25 mouse cellular contexts compared by ENCODE assay signal in genomic region chr4:104999702-105000101, GRCm38 (mm10).
A peak's percentile ranks its signal among the peaks of the same experiment; 100 is the strongest.
DNase-seq lines count a peak whose midpoint lies in the region; ATAC-seq and TF ChIP-seq lines count a peak whose summit lies in the region.
"Had no signal": no experiment of that assay in that cellular context is flagged by ENCODE, and none has a peak within 500 bp of the region (broad histone marks: within the 10 kb centered on the region; RNA-seq: fewer than 3 reads in every experiment).

No protein-coding gene starts in this region.

- 41% methylated on average over 5 of the region's 5 CpGs for WGBS in kidney, adult 2 months
- WGBS in kidney, embryonic 16.5 days: 78% methylated on average over 5 of the region's 5 CpGs
- 22% methylated on average over 5 of the region's 5 CpGs for WGBS in liver, adult 2 months
- 58% methylated on average over 5 of the region's 5 CpGs for WGBS in liver, embryonic 12.5 days (ENCODE audit: insufficient replicate concordance)

- H3K9ac ChIP-seq in kidney, embryonic 16.5 days (replicated peaks; ENCODE audit: low read length): no peak overlapping the region
- H3K9ac ChIP-seq in liver, adult 2 months (ENCODE audit: low read depth, low read length): no peak overlapping the region
- H3K9ac ChIP-seq in liver, embryonic 12.5 days: no peak overlapping the region
- H3K9ac ChIP-seq: embryonic facial prominence, embryonic 12.5 days; embryonic facial prominence, embryonic 15.5 days; forebrain, postnatal 0 days; heart, embryonic 13.5 days; hindbrain, embryonic 12.5 days had no signal

- TF ChIP-seq POLR2A in kidney, adult 2 months (IDR thresholded peaks at IDR 0.05; ENCODE audit: low read depth, low read length): no peak
- no peak for TF ChIP-seq POLR2A in liver, adult 2 months (IDR thresholded peaks at IDR 0.05; ENCODE audit: extremely low read depth, insufficient read depth, low read length)

- no peak overlapping the region for H3K4me2 ChIP-seq in kidney, embryonic 16.5 days (replicated peaks; ENCODE audit: low read depth, low read length)
- H3K4me2 ChIP-seq in liver, embryonic 12.5 days: no peak overlapping the region
- H3K4me2 ChIP-seq: embryonic facial prominence, embryonic 12.5 days; embryonic facial prominence, embryonic 15.5 days; heart, embryonic 13.5 days; hindbrain, embryonic 12.5 days had no signal

- intact Hi-C loops in gastrocnemius, postnatal 36 days (cut with DNase I): no loop called here

- no peaks in the 10 kb centered on the region for H3K9me3 ChIP-seq in kidney, embryonic 16.5 days (ENCODE audit: low read length)
- no peaks in the 10 kb centered on the region for H3K9me3 ChIP-seq in liver, embryonic 12.5 days (replicated peaks)
- H3K9me3 ChIP-seq: embryonic facial prominence, embryonic 12.5 days; embryonic facial prominence, embryonic 15.5 days; heart, embryonic 10.5 days; heart, embryonic 13.5 days; hindbrain, embryonic 12.5 days had no signal

- H3K27ac ChIP-seq in kidney, adult 2 months (ENCODE audit: insufficient read depth, low read depth, low read length): no peak overlapping the region
- H3K27ac ChIP-seq in kidney, embryonic 16.5 days (ENCODE audit: low read length): no peak overlapping the region
- H3K27ac ChIP-seq in liver, adult 2 months (replicated peaks; ENCODE audit: insufficient read depth, low read depth, low read length): no peak overlapping the region
- H3K27ac ChIP-seq in liver, embryonic 12.5 days: no peak overlapping the region
- H3K27ac ChIP-seq: embryonic facial prominence, embryonic 12.5 days; embryonic facial prominence, embryonic 15.5 days; heart, adult 2 months; heart, embryonic 10.5 days; heart, embryonic 13.5 days; hindbrain, embryonic 12.5 days had no signal

- ATAC-seq in kidney, embryonic 16.5 days (ENCODE audit: low FRiP score, low TSS enrichment): no peak
- ATAC-seq in liver, embryonic 12.5 days: no peak
- ATAC-seq: forebrain, embryonic 14.5 days; forebrain, postnatal 0 days; hindbrain, embryonic 16.5 days; Patski had no signal

- H3K79me2 ChIP-seq in liver, adult 2 months (ENCODE audit: control insufficient read depth, insufficient read depth, low read length): no peaks in the 10 kb centered on the region

- H3K27me3 ChIP-seq in kidney, adult 2 months (replicated peaks; ENCODE audit: control insufficient read depth, insufficient read depth, low read length): no peaks in the 10 kb centered on the region
- H3K27me3 ChIP-seq in kidney, embryonic 16.5 days (ENCODE audit: insufficient read depth, low read length): no peaks in the 10 kb centered on the region
- no peaks in the 10 kb centered on the region for H3K27me3 ChIP-seq in liver, adult 2 months (ENCODE audit: control insufficient read depth, insufficient read depth, low read length)
- H3K27me3 ChIP-seq in liver, embryonic 12.5 days (replicated peaks): no peaks in the 10 kb centered on the region
- H3K27me3 ChIP-seq: embryonic facial prominence, embryonic 12.5 days; embryonic facial prominence, embryonic 15.5 days; heart, embryonic 13.5 days; hindbrain, embryonic 12.5 days; Patski had no signal

- H3K4me1 ChIP-seq in kidney, adult 2 months (ENCODE audit: control insufficient read depth, insufficient read depth, low read length): no peaks in the 10 kb centered on the region
- H3K4me1 ChIP-seq in kidney, embryonic 16.5 days (ENCODE audit: insufficient read depth, low read length): no peaks in the 10 kb centered on the region
- peaks cover 7% of the 10 kb centered on the region; the same call in 1 of the 2 replicates for H3K4me1 ChIP-seq in liver, adult 2 months (ENCODE audit: control insufficient read depth, insufficient read depth, low read length)
- no peaks in the 10 kb centered on the region for H3K4me1 ChIP-seq in liver, embryonic 12.5 days
- H3K4me1 ChIP-seq: embryonic facial prominence, embryonic 12.5 days; embryonic facial prominence, embryonic 15.5 days; heart, embryonic 10.5 days; heart, embryonic 13.5 days; hindbrain, embryonic 12.5 days had no signal

- no peak overlapping the region for H3K4me3 ChIP-seq in kidney, adult 2 months (ENCODE audit: insufficient read depth, low read depth, low read length)
- no peak overlapping the region for H3K4me3 ChIP-seq in kidney, embryonic 16.5 days (ENCODE audit: low read length)
- no peak overlapping the region for H3K4me3 ChIP-seq in liver, adult 2 months (ENCODE audit: insufficient read depth, low read depth, low read length)
- H3K4me3 ChIP-seq in liver, embryonic 12.5 days: no peak overlapping the region
- H3K4me3 ChIP-seq: embryonic facial prominence, embryonic 12.5 days; embryonic facial prominence, embryonic 15.5 days; heart, adult 2 months; heart, embryonic 10.5 days; heart, embryonic 13.5 days; hindbrain, embryonic 12.5 days had no signal

- H3K36me3 ChIP-seq in kidney, adult 2 months (ENCODE audit: control insufficient read depth, insufficient read depth, low read length): no peaks in the 10 kb centered on the region
- no peaks in the 10 kb centered on the region for H3K36me3 ChIP-seq in kidney, embryonic 16.5 days (ENCODE audit: insufficient read depth, low read length)
- no peaks in the 10 kb centered on the region for H3K36me3 ChIP-seq in liver, adult 2 months (ENCODE audit: control insufficient read depth, insufficient read depth, low read length)
- no peaks in the 10 kb centered on the region for H3K36me3 ChIP-seq in liver, embryonic 12.5 days
- H3K36me3 ChIP-seq: embryonic facial prominence, embryonic 12.5 days; embryonic facial prominence, embryonic 15.5 days; heart, embryonic 10.5 days; heart, embryonic 13.5 days; hindbrain, embryonic 12.5 days had no signal

- no peak for TF ChIP-seq CTCF in kidney, adult 2 months (conservative IDR thresholded peaks at IDR 0.05; ENCODE audit: insufficient read depth, insufficient read length, low read depth, low read length)
- TF ChIP-seq CTCF in liver, adult 2 months (IDR thresholded peaks at IDR 0.05; ENCODE audit: low read depth, low read length): no peak

- DNase-seq in gastrocnemius, adult 18-20 months (ENCODE audit: low spot score): peak; percentile 34
- DNase-seq in gastrocnemius, postnatal 36 days: no peak
- peak; percentile 51 for DNase-seq in kidney, adult 2 months
- DNase-seq in liver, adult 2 months (ENCODE audit: extremely low read depth, low read depth, low spot score): peak; percentile 99
- peak; percentile 47 for DNase-seq in skeletal muscle tissue, adult 2 months (ENCODE audit: low read depth, low spot score)
- DNase-seq in retina, embryonic 14.5 days (ENCODE audit: low spot score): no peak
- DNase-seq: adrenal gland, adult 2 months; adrenal gland, postnatal 14 days; cerebellum, adult 11 months; cerebellum, adult 2 months; cerebellum, adult 9-11 months; cerebellum, postnatal 25 days; forebrain, postnatal 0 days; gastrocnemius, postnatal 10 days; heart, adult 2 months had no signal

Comparison
In these comparisons a context has a peak if more than half of its experiments do, and no peak if none do; other contexts are left out.
1. DNase-seq: peak in gastrocnemius, adult 18-20 months (single experiment), kidney, adult 2 months (single experiment), liver, adult 2 months (single experiment) and skeletal muscle tissue, adult 2 months (single experiment); none in gastrocnemius, postnatal 36 days (0 of 2) and retina, embryonic 14.5 days (single experiment).